Mouse (Mus musculus): ENCODE measurements around the gene Hvcn1. TPM values are rescaled to one million over a fixed set of nuclear protein-coding genes. Genes with fewer than 3 reads are reported as not detected.

The Hvcn1 gene
- polyA plus RNA-seq (2014; fragmentation: Nextera tagmentation; extraction: Ambion mirVana) = 6.1 and 8.2 TPM in 2 replicates

DNA sequence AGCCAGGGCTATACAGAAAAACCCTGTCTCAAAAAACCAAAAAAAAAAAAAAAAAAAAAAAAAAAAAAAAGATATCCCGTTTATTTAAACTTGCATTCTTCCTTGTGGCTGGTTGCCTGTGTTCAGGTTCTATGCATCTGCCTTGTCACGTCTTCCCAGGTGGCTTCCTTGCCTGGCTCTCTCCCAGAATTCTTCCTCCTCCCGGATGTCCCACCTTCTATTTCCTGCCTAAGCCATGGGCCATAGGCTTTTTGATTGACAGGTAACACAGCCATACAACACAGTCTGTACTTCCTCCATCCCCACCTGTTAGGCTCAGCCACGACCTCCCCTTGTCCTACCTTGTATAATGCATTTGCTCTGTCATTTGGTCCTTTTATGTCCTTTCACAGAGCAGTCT, at the start of gene Hvcn1:
Gene Hvcn1, plus strand, starts transcription at position 330 of the 400 bp plus-strand sequence.
- Histone ChIP-seq H3K27ac (ENCODE audit: low read depth) (no peak within 1 kb of the TSS), H3K36me3 (ENCODE audit: insufficient read depth) (no peaks in the 10 kb centered on the region), H3K4me3 (ENCODE audit: low read depth, low read length) (no peak within 1 kb of the TSS), H3K27me3 (ENCODE audit: insufficient read depth, low read length) (no peaks in the 10 kb centered on the region), H3K9me3 (ENCODE audit: low read depth, low read length) (no peaks in the 10 kb centered on the region), H3K9ac (no peak within 1 kb of the TSS), H3K4me1 (ENCODE audit: insufficient read depth) (peaks cover 6% of the 10 kb centered on the region; the same call in 1 of the 2 replicates), H3K4me2 (no peak within 1 kb of the TSS)
- DNase-seq (no peak), ATAC-seq (ENCODE audit: insufficient read depth) (no peak)
- TF ChIP-seq CTCF (IDR thresholded peaks at IDR 0.05; ENCODE audit: low read depth) = no peak
- WGBS = 69% methylated on average over 4 of the region's 4 CpGs

- DNase-seq = peak; percentile 94
- Histone ChIP-seq H3K9ac (peak within 1 kb of the TSS; percentile 98), H3K9me3 (ENCODE audit: low read depth, low read length) (no peaks in the 10 kb centered on the region), H3K4me2 (peak within 1 kb of the TSS; percentile 88), H3K4me1 (ENCODE audit: insufficient read depth) (peaks cover 28% of the 10 kb centered on the region; the same call in 1 of the 2 replicates), H3K27ac (ENCODE audit: low read depth) (peak within 1 kb of the TSS; percentile 86), H3K27me3 (ENCODE audit: insufficient read depth, low read length) (no peaks in the 10 kb centered on the region), H3K4me3 (ENCODE audit: low read depth, low read length) (peak within 1 kb of the TSS; percentile 95), H3K36me3 (ENCODE audit: insufficient read depth) (peaks cover 36% of the 10 kb centered on the region)
- 0% methylated on average over 51 of the region's 54 CpGs for WGBS
- peak; percentile 55 for TF ChIP-seq CTCF (IDR thresholded peaks at IDR 0.05; ENCODE audit: low read depth)
- ATAC-seq (ENCODE audit: insufficient read depth) = peak; percentile 95
Measured at GRCm38 (mm10) chr5:122157827-122158381, 48.7 kb upstream of the Hvcn1 start, which contains the start of gene Ppp1cc. Gene Ppp1cc, plus strand, starts transcription at chr5:122158278.

DNA sequence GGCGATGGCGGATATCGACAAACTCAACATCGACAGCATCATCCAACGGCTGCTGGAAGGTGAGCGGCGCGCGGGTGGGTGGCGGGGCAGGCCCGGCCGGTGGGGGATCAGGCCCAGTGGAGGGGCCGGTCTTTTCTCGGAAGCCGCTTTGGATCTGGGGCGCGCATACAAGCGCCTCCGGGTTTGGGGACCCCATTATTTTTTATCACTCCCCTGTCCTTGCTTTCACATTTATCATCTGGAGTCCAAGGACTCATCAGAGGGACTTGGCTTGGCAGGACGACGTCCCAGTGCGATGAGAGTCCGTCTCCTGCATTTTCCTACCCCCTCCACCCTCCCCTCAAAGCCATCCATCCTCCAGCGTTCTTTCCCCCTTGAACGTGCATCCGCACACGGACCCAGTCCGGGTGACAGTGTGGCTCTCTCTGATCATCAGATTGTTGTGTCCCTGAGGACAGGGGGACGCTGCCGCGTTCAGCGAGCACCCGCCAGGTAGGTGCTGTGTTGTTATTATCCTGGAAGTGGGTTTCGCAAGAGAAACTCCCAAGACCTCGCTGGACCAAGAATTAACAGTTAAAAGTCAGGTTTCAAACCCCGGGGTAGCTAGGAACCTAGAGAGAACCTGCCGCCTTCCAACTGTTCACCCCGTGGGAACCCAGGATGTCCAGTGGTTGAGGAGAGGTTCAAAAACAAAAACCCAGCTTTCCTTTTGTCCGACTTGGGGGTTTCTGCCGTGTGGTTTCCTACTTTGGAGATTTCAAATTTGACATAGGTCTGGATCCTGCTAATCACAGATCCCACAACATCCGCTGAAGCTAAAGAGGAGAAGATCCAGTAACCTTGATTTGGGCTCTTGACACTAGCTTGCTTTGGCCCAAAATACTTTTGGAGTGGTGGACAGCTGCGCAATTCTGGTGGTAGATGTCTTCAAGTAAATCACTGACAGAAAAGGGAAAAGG, 47.8 kb upstream of the Hvcn1 start:
- Histone ChIP-seq H3K36me3 (ENCODE audit: insufficient read depth) (peaks cover 45% of the 10 kb centered on the region), H3K4me2 (peak overlapping the region; percentile 88), H3K27me3 (ENCODE audit: insufficient read depth, low read length) (no peaks in the 10 kb centered on the region), H3K9ac (peak overlapping the region; percentile 98), H3K27ac (ENCODE audit: low read depth) (peak overlapping the region; percentile 86), H3K4me1 (ENCODE audit: insufficient read depth) (peaks cover 28% of the 10 kb centered on the region; the same call in 1 of the 2 replicates), H3K4me3 (ENCODE audit: low read depth, low read length) (peak overlapping the region; percentile 95), H3K9me3 (ENCODE audit: low read depth, low read length) (no peaks in the 10 kb centered on the region)
- peak; percentile 27 for DNase-seq
- no peak for TF ChIP-seq CTCF (IDR thresholded peaks at IDR 0.05; ENCODE audit: low read depth)
- ATAC-seq (ENCODE audit: insufficient read depth) = no peak
- WGBS = 2% methylated on average over 41 of the region's 42 CpGs

DNA sequence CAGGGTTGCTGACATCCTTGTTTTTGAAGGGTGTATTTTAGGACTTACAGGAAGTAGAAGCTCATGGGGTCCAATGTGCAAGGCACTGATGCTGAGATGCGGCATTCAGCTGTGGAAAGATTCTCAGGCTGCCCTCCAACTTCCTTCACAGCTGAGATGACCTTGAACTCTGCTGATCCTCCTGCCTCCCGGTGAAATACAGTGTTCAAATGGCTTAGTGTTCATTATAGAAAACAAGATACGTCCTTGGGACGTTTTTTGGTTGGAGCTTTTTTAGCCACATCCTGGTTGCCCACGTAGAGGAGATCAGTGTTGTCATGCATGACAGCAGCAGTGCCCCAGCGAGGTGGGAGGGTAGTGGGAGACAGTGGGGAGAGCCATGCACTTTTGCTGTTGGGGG, 43.4 kb upstream of the Hvcn1 start:
- H3K36me3 ChIP-seq (ENCODE audit: insufficient read depth) = peaks cover 88% of the 10 kb centered on the region
- no peak overlapping the region for H3K4me3 ChIP-seq (ENCODE audit: low read depth, low read length)
- 62% methylated on average over 6 of the region's 6 CpGs for WGBS
- H3K9me3 ChIP-seq (ENCODE audit: low read depth, low read length) = no peaks in the 10 kb centered on the region
- peaks cover 15% of the 10 kb centered on the region; the same call in 1 of the 2 replicates for H3K4me1 ChIP-seq (ENCODE audit: insufficient read depth)
- H3K4me2 ChIP-seq = peak overlapping the region; percentile 2; the same call in 1 of the 2 replicates
- H3K27me3 ChIP-seq (ENCODE audit: insufficient read depth, low read length) = no peaks in the 10 kb centered on the region
- ATAC-seq (ENCODE audit: insufficient read depth) (no peak), DNase-seq (no peak)
- TF ChIP-seq CTCF (IDR thresholded peaks at IDR 0.05; ENCODE audit: low read depth) = no peak
- no peak overlapping the region for H3K27ac ChIP-seq (ENCODE audit: low read depth)
- no peak overlapping the region; the same call in 1 of the 2 replicates for H3K9ac ChIP-seq

GRCm38 (mm10) chr5:122164011-122164410, 42.6 kb upstream of the Hvcn1 start:
- peaks cover 95% of the 10 kb centered on the region for H3K36me3 ChIP-seq (ENCODE audit: insufficient read depth)
- no peak for ATAC-seq (ENCODE audit: insufficient read depth)
- no peak for TF ChIP-seq CTCF (IDR thresholded peaks at IDR 0.05; ENCODE audit: low read depth)

DNA sequence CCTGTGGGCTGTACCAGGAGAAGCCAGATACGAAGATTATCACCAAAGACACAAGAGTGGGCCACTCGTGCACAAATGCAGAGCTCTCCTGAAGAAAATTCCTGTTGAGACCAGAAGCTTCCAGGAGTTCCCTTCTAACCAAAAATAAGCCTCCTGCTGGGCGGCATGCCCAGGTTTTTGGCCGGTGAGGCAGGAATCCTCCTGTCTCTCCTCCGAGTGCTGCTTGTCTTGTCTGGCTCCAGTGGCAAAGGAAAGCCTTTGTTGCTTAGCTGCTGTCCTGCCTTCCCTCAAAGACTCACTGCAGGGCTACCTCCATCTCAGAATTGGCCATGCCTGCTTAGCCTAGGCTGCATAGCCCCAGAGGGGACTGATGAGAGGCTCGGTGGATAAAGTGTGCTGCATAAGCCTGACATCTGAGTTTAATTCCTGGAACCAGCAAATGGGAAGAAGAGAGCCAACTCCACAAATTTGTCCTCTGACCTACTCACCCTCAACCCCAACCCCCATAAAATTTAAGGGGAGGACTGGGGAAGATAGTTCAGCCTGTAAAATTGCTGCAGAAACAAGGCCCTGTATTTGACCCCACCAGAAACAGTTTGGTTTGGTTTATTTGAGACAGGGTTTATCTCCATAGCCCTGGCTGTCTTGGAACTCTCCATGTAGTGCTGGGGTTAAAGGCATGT, 41.2 kb upstream of the Hvcn1 start:
- peaks cover 9% of the 10 kb centered on the region; the same call in 1 of the 2 replicates for H3K4me1 ChIP-seq (ENCODE audit: insufficient read depth)
- H3K4me3 ChIP-seq (ENCODE audit: low read depth, low read length) = no peak overlapping the region
- ATAC-seq (ENCODE audit: insufficient read depth) (no peak), DNase-seq (no peak)
- TF ChIP-seq CTCF (IDR thresholded peaks at IDR 0.05; ENCODE audit: low read depth) = no peak
- peaks cover 99% of the 10 kb centered on the region for H3K36me3 ChIP-seq (ENCODE audit: insufficient read depth)
- no peaks in the 10 kb centered on the region for H3K9me3 ChIP-seq (ENCODE audit: low read depth, low read length)
- 61% methylated on average over 6 of the region's 6 CpGs for WGBS
- H3K27me3 ChIP-seq (ENCODE audit: insufficient read depth, low read length) = no peaks in the 10 kb centered on the region
- no peak overlapping the region for H3K27ac ChIP-seq (ENCODE audit: low read depth)
- no peak overlapping the region for H3K9ac ChIP-seq
- no peak overlapping the region for H3K4me2 ChIP-seq

More at GRCm38 (mm10) chr5:122164011-122164410, 42.6 kb upstream of the Hvcn1 start:
- WGBS = 55% methylated on average over 3 of the region's 3 CpGs
- Histone ChIP-seq H3K9me3 (ENCODE audit: low read depth, low read length) (no peaks in the 10 kb centered on the region), H3K27ac (ENCODE audit: low read depth) (no peak overlapping the region), H3K4me2 (no peak overlapping the region), H3K27me3 (ENCODE audit: insufficient read depth, low read length) (no peaks in the 10 kb centered on the region), H3K9ac (no peak overlapping the region), H3K4me3 (ENCODE audit: low read depth, low read length) (no peak overlapping the region), H3K4me1 (ENCODE audit: insufficient read depth) (peaks cover 15% of the 10 kb centered on the region; the same call in 1 of the 2 replicates)
- DNase-seq = no peak

All from lung, embryonic 14.5 days (tissue).